Mouse (Mus musculus) heart, embryonic 12.5 days (tissue): ENCODE measurements at regions not wholly inside any gene's neighbourhood (a gene's known extent, or its start where the extent isn't known, plus 50 kb on each side); places are given as distances from the start of the nearest gene placed in this dataset.

ENCODE experiments used
- ATAC-seq: fragments of 200-750 bp; cut with Nextera tagmentation; 2 replicates; pipeline ENCODE4 v1.8.0; 2017; ENCODE audit warnings: moderate TSS enrichment, moderate library complexity; ENCODE audit not compliant: insufficient number of reproducible peaks, low FRiP score
- H3K27ac ChIP-seq: fragments of 300-500 bp; sonication (generic); 2 replicates; pipeline ENCODE4 v1.5.1; 2016; ENCODE audit warnings: mild to moderate bottlenecking, moderate library complexity; ENCODE audit not compliant: poor library complexity, severe bottlenecking
- H3K27me3 ChIP-seq: fragments of 300-500 bp; sonication (generic); replicated peaks from 2 replicates; pipeline ENCODE4 v1.6.1; 2016; ENCODE audit warnings: mild to moderate bottlenecking, moderate library complexity
- H3K36me3 ChIP-seq: fragments of 300-500 bp; sonication (generic); 2 replicates; pipeline ENCODE4 v1.6.1; 2016; ENCODE audit warnings: mild to moderate bottlenecking, moderate library complexity
- H3K4me1 ChIP-seq: fragments of 300-500 bp; sonication (generic); replicated peaks from 2 replicates; pipeline ENCODE4 v1.6.1; 2016; ENCODE audit warnings: mild to moderate bottlenecking
- H3K4me2 ChIP-seq: fragments of 300-500 bp; sonication (generic); 2 replicates; pipeline ENCODE4 v1.6.1; 2016; ENCODE audit warnings: mild to moderate bottlenecking, moderate library complexity
- H3K4me3 ChIP-seq: fragments of 300-500 bp; sonication (generic); 2 replicates; pipeline ENCODE4 v1.5.1; 2016; ENCODE audit warnings: mild to moderate bottlenecking
- H3K9ac ChIP-seq: fragments of 300-500 bp; sonication (generic); 2 replicates; pipeline ENCODE4 v1.6.1; 2016; ENCODE audit warnings: mild to moderate bottlenecking, moderate library complexity
- H3K9me3 ChIP-seq: fragments of 300-500 bp; sonication (generic); replicated peaks from 2 replicates; pipeline ENCODE4 v1.6.1; 2016; ENCODE audit warnings: mild to moderate bottlenecking, moderate library complexity
- WGBS: fragments of 180-500 bp; shearing (Covaris S2); methylation state at CpG from one replicate; pipeline ENCODE4 v1.1.7; 2016; 5-methylcytosine and 5-hydroxymethylcytosine counted together

- 80% methylated on average over 1 of the region's 1 CpGs for WGBS
- no peak overlapping the region for H3K9ac ChIP-seq
These were observed 121.1 kb upstream of the Kcnip4 start for GRCm38 (mm10) chr5:49645781-49646180.

GRCm38 (mm10) chr5:49644606-49645005 is 119.9 kb upstream of the Kcnip4 start:
- WGBS, result 91% methylated on average over 2 of the region's 2 CpGs

More at GRCm38 (mm10) chr5:49645781-49646180, 121.1 kb upstream of the Kcnip4 start:
- ATAC-seq, result no peak
- Histone ChIP-seq H3K4me1 (no peaks in the 10 kb centered on the region), H3K4me2 (no peak overlapping the region), H3K27ac (no peak overlapping the region), H3K27me3 (no peaks in the 10 kb centered on the region), H3K4me3 (no peak overlapping the region), H3K9me3 (no peaks in the 10 kb centered on the region), H3K36me3 (no peaks in the 10 kb centered on the region)

DNA sequence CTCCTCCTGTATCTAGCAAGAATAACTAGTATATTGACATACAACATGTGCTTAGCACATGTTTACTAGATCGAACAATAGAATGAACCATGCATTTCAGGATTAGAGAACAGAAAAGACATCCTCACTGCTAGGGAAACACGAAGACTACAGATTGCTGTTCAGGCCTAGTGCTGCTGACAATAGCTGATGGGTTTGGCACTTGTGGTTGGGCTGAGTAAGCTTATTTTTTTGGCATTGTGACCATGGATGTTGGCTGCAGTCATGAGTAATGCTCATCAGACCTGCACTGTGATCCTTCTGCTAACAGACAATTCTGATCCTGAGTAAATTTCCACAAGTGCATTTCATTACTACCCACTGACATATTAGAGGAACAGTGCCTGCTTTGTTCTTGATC is 117.7 kb upstream of the Kcnip4 start:
- Histone ChIP-seq H3K27ac (no peak overlapping the region), H3K4me3 (no peak overlapping the region), H3K27me3 (no peaks in the 10 kb centered on the region), H3K9ac (no peak overlapping the region), H3K4me2 (no peak overlapping the region), H3K4me1 (no peaks in the 10 kb centered on the region), H3K9me3 (no peaks in the 10 kb centered on the region), H3K36me3 (no peaks in the 10 kb centered on the region)
- ATAC-seq, result no peak
- WGBS, result 70% methylated on average over 2 of the region's 2 CpGs

More at GRCm38 (mm10) chr5:49644606-49645005, 119.9 kb upstream of the Kcnip4 start:
- ATAC-seq, result no peak
- Histone ChIP-seq H3K9ac (no peak overlapping the region), H3K27ac (no peak overlapping the region), H3K27me3 (no peaks in the 10 kb centered on the region), H3K4me1 (no peaks in the 10 kb centered on the region), H3K9me3 (no peaks in the 10 kb centered on the region), H3K4me2 (no peak overlapping the region), H3K4me3 (no peak overlapping the region), H3K36me3 (no peaks in the 10 kb centered on the region)

- Histone ChIP-seq H3K9me3 (no peaks in the 10 kb centered on the region), H3K27me3 (no peaks in the 10 kb centered on the region), H3K27ac (no peak overlapping the region), H3K4me1 (no peaks in the 10 kb centered on the region), H3K9ac (no peak overlapping the region), H3K4me3 (no peak overlapping the region), H3K4me2 (no peak overlapping the region), H3K36me3 (no peaks in the 10 kb centered on the region)
- no peak for ATAC-seq
- WGBS, result 80% methylated on average over 12 of the region's 12 CpGs
These were observed 116.6 kb upstream of the Kcnip4 start for GRCm38 (mm10) chr5:49641206-49641830.

GRCm38 (mm10) chr5:49639637-49640036 is 114.9 kb upstream of the Kcnip4 start:
- Histone ChIP-seq H3K9me3 (no peaks in the 10 kb centered on the region), H3K4me3 (no peak overlapping the region), H3K27me3 (no peaks in the 10 kb centered on the region), H3K4me1 (no peaks in the 10 kb centered on the region), H3K36me3 (no peaks in the 10 kb centered on the region), H3K9ac (no peak overlapping the region), H3K4me2 (no peak overlapping the region), H3K27ac (no peak overlapping the region)
- WGBS, result 76% methylated on average over 4 of the region's 4 CpGs
- ATAC-seq, result no peak

DNA sequence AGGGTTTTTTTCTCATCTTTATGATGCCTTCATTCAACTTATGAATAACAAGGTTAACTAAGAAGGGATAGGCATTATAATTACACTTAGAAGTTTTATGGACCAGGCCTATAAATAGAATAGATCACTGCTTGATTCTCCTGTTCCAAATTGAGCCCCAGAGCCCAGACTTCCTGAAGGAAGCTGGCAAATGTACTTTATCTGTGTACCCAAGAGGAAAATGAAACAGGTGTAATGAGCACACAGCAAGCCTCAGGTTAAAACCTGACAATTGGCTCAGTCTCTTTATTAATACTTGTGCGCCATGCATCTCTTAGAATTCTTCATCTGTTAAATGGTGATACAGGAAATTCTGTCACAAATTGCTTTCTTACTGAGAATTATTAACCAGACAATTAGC is 95.4 kb upstream of the Kcnip4 start:
- no peak overlapping the region for H3K4me3 ChIP-seq
- H3K36me3 ChIP-seq, result no peaks in the 10 kb centered on the region
- H3K27ac ChIP-seq, result no peak overlapping the region
- no peak overlapping the region for H3K9ac ChIP-seq
- 92% methylated on average over 1 of the region's 1 CpGs for WGBS
- H3K27me3 ChIP-seq, result no peaks in the 10 kb centered on the region
- ATAC-seq, result no peak
- H3K9me3 ChIP-seq, result no peaks in the 10 kb centered on the region
- H3K4me1 ChIP-seq, result no peaks in the 10 kb centered on the region
- H3K4me2 ChIP-seq, result no peak overlapping the region

- Histone ChIP-seq H3K27ac (no peak overlapping the region), H3K27me3 (no peaks in the 10 kb centered on the region), H3K36me3 (no peaks in the 10 kb centered on the region), H3K9ac (no peak overlapping the region), H3K4me1 (no peaks in the 10 kb centered on the region), H3K4me3 (no peak overlapping the region), H3K9me3 (no peaks in the 10 kb centered on the region), H3K4me2 (no peak overlapping the region)
- ATAC-seq, result no peak
- 41% methylated on average over 1 of the region's 1 CpGs for WGBS
These were observed 82.1 kb upstream of the Kcnip4 start for GRCm38 (mm10) chr5:49606761-49607160.

DNA sequence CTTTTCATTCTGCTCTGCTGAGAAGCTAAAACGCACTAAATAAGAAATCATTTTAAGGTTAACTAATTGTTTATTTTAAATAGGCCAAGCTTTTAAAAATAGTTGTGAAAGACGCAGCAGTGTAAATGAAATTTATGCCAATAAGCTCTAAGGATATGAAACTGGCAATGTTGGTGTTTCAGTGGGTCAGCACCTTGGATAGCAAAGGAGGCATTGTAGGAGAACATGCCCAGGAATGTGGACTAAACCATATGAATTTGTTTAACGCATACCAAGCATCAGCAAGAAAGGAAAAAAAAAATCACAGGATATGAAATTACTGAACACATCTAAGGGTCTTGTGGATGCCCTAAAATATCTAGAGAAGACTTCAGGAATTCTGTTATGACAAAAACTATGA is 56.1 kb upstream of the Kcnip4 start:
- WGBS, result 78% methylated on average over 3 of the region's 3 CpGs

GRCm38 (mm10) chr5:49575901-49576300 is 51.2 kb upstream of the Kcnip4 start:
- Histone ChIP-seq H3K9me3 (0 out of 2 replicates have a peak, but pooled peaks cover 2% of the 10 kb centered on the region), H3K9ac (no peak overlapping the region), H3K36me3 (no peaks in the 10 kb centered on the region), H3K4me3 (no peak overlapping the region), H3K27me3 (no peaks in the 10 kb centered on the region), H3K27ac (no peak overlapping the region), H3K4me1 (no peaks in the 10 kb centered on the region), H3K4me2 (no peak overlapping the region)
- no peak for ATAC-seq
- 47% methylated on average over 2 of the region's 2 CpGs for WGBS

More for the DNA sequence above, 56.1 kb upstream of the Kcnip4 start:
- H3K9ac ChIP-seq, result no peak overlapping the region
- H3K4me1 ChIP-seq, result no peaks in the 10 kb centered on the region
- no peaks in the 10 kb centered on the region for H3K36me3 ChIP-seq
- no peak overlapping the region for H3K27ac ChIP-seq
- H3K27me3 ChIP-seq, result no peaks in the 10 kb centered on the region
- H3K4me3 ChIP-seq, result no peak overlapping the region
- ATAC-seq, result no peak
- H3K9me3 ChIP-seq, result no peaks in the 10 kb centered on the region
- no peak overlapping the region for H3K4me2 ChIP-seq
